Mouse (Mus musculus) heart, adult 9 months (tissue): Measurements from ENCODE around the gene Doc2a.

Source experiments
- DNase-seq, 2 experiments: peaks; one replicate each; pipeline ENCODE4 v3.0.0; 2022; ENCODE audit warnings: low spot score in 2 of 2

Gene Doc2a

DNA sequence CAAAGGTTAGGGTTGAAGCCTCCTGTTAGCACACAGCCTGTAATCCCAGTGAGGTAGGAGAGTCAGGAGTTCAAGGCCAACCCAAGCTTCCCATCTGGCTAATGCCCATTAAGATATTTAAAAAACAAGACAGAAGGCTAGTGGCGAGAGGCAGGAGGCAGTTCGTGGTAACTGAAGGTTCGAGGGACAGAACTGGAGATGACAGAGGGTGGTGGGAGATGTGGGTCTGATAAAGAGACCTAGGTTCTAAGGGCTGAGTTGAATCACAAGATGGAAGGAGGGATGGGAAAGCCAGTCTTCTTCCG is at the start of gene Doc2a:
Gene Doc2a, plus strand, starts transcription at position 301 of the 305 bp plus-strand sequence.
- DNase-seq = no peak

GRCm38 (mm10) chr7:126798127-126799049 is 48.8 kb upstream of the Doc2a start:
- no peak for DNase-seq

- peak; percentile 98 to 99 for DNase-seq
Measured at GRCm38 (mm10) chr7:126799050-126799467, 48.2 kb upstream of the Doc2a start.

DNA sequence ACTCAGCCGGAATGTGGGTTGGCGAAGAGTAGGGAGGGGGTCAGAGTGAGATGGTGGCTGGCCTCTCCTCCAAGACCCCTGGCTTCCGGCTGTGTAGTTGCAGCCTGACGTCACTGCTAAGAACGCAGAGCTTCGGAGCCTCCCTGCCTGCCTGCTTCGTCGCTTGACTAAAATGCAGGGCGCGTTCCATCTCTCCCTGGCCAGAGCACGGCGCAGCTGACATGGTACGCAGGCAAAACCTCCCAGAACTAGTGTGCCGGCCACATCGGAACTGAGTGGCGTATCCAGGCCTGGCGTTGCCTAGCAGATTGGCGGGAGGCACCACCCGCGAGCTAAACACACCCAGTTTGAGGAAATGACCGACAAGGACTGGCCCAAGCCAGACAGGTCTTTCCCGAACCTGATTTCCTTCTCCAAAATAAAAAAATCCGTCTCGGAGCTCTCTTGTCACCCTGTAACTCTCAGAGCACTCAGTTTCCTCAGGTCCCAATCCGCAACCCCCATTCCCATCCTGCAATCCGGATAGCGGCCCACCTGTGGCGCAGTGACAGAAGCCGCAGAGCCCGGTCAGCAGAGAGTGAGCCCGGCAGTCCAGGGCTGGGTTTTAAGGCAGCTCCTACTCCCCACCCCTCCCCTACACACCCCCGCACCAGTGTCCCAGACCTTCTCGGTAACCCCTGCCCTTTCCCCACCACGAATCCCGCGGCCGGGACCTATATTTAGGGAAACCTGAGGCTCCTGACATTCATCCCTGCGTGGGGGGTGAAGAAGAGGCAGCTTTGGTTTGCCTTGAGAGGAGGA is 47.5 kb upstream of the Doc2a start:
- DNase-seq = no peak

DNA sequence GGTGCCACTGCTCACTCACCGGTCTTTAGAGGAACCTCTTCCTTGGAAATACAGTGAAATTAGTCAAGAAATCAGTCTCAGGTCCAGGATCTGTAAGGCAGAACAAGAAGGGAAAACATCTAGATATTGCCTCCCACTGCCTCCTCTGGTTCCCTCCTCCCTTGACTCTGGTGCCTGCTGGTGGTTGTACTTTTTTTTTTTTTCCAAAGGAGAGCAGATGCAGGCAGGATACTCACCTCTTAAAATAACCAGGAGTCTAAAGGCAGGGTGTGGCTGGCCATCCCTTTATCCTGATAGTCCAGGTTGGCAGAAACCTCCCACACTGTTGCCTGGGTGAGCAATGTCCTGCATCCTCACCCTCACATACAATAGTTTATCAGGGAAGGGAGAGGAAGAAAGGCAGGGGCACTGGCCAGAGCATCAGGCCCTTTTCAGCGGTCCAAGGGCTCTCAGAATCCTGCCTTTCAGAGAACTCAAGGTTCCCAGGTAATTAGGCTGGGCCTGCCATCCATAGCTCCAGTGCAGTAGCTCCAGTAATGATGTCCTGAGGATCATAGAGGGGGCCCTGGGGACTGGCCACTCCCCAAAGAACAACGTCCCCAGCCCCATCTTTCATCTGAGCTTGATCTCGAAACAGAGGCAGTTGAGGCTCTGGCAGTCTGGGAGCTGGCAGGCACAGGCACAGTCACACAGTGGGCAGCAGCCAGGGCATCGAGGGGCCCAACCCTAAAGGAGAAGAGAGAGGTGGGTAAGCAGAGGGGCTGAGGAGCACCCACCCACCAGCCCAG is 46.8 kb upstream of the Doc2a start:
- no peak for DNase-seq

DNA sequence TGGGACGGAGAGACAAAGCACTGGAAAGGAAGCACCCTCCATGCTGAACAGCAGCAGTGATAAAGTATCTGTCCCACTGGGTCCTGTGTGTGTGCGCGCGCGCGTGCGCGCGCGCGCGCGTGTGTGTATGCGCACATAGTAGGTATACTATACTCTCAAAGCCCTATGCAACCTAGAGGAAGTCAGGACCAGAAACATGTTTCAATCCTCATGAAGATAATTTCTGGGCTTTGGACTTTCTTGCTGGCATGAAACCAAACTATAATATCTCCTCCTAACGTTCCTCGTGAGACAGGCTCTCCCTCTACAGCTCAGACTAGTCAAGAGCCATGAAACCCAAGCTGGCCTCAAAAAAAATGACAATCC is 46.2 kb upstream of the Doc2a start:
- DNase-seq = no peak

DNA sequence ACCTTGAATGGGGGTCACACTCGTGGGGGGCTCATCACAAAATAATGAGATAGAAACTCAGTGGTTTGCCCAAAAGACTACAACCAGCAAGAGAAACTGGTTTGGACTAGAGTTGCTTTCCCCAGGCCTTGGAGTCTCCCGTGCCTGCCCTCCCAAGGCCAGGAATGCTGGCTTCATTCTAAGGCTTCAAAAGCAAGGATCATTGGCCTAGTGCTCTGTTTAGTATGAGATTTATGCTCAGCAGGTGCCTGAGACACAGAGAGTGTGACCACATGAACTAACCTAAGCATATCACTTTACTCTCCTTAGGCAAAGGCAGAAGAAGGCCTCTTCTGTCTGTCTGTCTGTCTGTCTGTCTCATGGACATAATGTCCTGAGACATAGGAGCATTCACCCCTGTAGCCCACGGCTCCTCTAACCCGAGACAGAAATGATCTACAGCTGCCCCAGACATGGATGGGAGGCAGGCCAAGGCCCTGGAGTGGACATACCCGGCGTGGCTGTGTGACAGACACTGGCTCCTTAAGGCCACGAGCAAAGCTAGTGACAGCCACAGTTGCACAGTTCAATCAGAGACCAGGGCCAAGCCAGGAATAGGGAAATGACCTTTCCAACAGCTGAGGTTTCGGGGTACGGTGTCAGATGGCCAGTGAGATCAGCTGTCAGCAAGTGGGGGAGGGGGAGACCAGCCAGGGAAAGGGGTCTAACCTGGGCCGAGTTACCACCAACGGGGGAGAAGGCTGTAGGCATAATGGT is 44.9 kb upstream of the Doc2a start:
- no peak for DNase-seq

DNA sequence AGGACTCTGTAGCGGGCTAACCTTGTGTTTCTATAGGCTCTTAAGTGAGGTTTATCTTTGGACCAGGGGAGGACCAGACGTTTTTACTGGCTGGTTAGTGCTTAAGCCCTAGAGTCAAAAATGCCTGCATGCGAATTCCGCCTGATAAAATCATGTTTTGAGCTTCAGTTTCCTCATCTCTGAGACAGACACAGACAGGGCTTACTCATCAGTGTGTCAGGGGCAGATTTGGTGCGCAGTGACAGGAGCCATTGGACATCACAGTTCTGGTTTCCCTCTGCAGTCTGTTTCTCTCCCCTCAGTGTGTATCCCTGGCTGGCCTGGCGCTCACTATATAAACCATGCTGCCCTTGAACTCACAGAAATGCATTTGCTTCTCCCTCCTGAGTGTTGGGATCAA is 44.0 kb upstream of the Doc2a start:
- DNase-seq = no peak

GRCm38 (mm10) chr7:126803751-126804150 is 43.5 kb upstream of the Doc2a start:
- no peak for DNase-seq

GRCm38 (mm10) chr7:126806956-126807355 is 40.3 kb upstream of the Doc2a start:
- no peak for DNase-seq

- no peak for DNase-seq
Measured at GRCm38 (mm10) chr7:126807405-126807804, 39.8 kb upstream of the Doc2a start.

- DNase-seq = peak; percentile 91 to 93
Measured at GRCm38 (mm10) chr7:126808703-126809455, 38.3 kb upstream of the Doc2a start.

DNA sequence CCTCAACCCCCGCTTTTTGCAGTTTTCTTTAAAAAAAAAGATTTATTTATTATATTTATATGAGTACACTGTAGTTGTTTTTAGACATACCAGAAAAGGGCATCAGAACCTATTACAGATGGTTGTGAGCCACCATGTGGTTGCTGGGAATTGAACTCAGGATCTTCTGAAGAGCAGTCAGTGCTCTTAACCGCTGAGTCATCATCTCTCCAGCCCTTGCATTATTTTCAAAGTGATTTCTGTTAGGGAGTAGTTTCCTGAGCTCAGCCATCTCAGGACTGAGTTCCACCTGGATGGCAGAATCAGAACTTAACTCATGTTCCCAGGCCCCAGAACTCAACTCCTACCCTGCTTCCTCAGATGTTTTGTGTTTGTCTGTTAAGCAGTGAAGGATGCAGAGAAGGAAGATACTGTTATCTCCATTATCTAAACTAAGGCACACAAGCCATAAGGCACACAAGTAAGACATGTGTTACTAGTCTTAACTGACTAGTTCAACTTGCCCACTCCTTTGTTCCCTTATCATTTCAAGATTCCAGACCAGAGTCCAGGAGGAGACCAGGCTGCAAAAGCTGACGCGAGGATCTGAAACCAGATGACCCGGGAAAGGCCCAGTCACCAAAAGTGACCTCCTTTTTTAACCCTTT is 37.4 kb upstream of the Doc2a start:
- DNase-seq = no peak

- no peak for DNase-seq
Measured at GRCm38 (mm10) chr7:126815726-126816222, 31.4 kb upstream of the Doc2a start.

GRCm38 (mm10) chr7:126816494-126816893 is 30.7 kb upstream of the Doc2a start:
- peak in 1 of 2 experiments; percentile 65 for DNase-seq

DNA sequence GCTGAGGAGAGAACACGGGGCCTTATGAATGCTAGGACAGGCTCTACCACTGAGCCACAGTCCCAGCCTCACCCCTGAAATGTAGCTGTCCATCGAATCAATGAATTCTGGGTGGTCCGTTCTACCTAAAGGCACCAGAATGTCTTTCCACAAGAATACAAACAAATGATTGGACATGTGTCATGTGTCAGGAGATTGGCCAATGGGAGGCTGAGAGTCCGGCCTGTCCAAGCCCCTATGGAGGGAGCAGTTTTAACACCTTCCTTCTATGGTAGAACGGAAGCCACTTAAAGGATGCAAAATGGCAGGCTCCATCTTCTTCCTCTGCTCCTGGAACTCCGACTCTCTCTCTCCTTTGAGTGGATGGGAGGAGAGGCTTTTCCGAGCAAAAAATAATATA is 29.6 kb upstream of the Doc2a start:
- DNase-seq = no peak

DNA sequence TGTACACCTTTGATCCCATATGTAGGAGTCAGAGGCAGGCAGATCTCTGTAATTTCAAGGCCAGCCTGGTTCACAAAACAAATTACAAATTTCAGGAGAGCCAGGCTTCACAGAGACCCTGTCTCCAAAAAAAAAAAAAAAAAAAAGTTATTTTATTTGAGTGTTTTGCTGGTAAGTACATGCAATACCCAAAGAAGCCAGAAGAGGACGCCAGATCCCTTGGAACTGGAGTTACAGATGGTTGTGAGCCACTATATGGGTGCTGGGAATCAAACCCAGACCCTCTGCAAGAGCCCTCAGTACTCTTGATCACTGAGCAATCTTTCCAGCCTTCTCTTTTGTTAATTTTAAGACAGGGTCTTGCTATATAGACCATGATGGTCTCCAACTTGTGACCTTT is 28.4 kb upstream of the Doc2a start:
- no peak for DNase-seq

DNA sequence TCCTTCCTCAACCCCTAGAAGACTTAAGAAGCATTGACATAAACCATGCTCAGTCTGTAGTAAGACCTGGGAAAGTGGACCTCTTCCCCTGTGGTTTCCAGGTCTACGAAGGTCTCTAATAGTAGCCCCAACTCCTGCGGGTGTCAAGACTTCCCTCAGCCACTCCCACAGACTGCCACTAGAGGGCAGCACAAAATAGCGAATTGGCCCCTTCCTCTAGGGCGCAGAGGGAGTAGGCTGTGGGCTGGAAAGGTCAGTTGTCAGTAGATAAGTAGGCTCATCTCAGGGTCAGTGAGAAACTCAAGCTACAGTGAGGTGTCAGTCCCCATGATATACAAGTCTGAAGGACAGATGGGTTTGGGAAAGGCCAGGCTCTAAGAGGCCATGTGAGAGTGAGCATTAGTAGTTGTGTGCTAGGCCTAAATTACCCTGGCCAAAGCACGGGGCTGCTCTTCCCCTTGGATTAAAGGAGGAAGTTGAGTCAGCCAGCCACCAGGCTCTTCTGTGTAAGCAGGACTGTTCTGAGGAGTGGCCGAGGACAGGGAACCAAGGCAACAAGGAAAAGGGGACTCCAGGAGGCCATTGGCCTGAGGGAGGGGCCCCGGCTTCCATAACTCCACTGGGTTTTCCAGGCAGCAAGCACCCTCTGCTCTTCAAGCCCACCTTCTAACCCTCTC is 25.2 kb upstream of the Doc2a start:
- peak; percentile 74 to 83 for DNase-seq

DNA sequence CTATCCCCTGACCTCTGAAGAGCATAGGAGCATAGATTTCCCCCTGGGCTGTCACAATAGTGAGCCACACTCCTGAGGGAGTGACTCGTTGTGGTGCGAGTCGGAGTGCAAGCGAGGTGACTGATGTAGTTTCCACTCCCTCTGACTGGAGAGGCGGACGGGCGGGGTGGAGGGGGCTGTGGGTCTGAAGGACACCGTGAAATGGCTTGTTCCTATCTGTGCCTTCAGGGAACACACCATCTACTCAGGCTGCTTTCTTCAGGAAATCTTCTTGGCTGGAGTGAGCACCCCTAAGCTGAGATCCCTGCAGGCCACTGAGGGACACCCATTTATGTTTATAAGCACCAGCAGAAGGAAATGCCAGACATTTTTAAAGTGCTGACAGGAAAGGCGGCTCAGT is 24.5 kb upstream of the Doc2a start:
- peak; percentile 29 to 64 for DNase-seq
